Mouse (Mus musculus) adipocyte (in vitro differentiated cells): ENCODE data around the gene Smr3a.

Source experiments
- DNase-seq: peaks from one replicate; pipeline ENCODE4 v3.0.0-alpha.2; 2016; ENCODE audit warnings: low spot score

The Smr3a gene

GRCm38 (mm10) chr5:88002249-88002648 is at the start of gene Smr3a:
TSS of gene Smr3a (plus strand) at chr5:88002549.
- DNase-seq = no peak

GRCm38 (mm10) chr5:87969201-87969600 is 33.1 kb upstream of the Smr3a start, which contains the start of the genes 2310003L06Rik and Gm28434:
TSS of gene 2310003L06Rik (plus strand) at chr5:87969459.
TSS of gene Gm28434 (plus strand) at chr5:87969517.
- DNase-seq = no peak

- no peak for DNase-seq
Measured at GRCm38 (mm10) chr5:87979139-87979538, 23.2 kb upstream of the Smr3a start, which contains the start of gene Cabs1. TSS of gene Cabs1 (plus strand) at chr5:87979439.

GRCm38 (mm10) chr5:87982468-87983214 is 19.7 kb upstream of the Smr3a start:
- DNase-seq = no peak

GRCm38 (mm10) chr5:88005241-88005640 is 2.9 kb downstream of the Smr3a start:
- no peak for DNase-seq
